Mouse (Mus musculus) cerebellum, adult 11 months (tissue): ENCODE measurements at regions not wholly inside any gene's neighbourhood (a gene's known extent, or its start where the extent isn't known, plus 50 kb on each side); places are given as distances from the start of the nearest gene placed in this dataset.

Source experiments
- DNase-seq: peaks from one replicate; pipeline ENCODE4 v3.0.0; 2022

- no peak for DNase-seq
These were observed 927.6 kb downstream of the Rab28 start for GRCm38 (mm10) chr5:40780363-40780762.

- no peak for DNase-seq
These were observed 928.1 kb downstream of the Rab28 start for GRCm38 (mm10) chr5:40779902-40780301.

GRCm38 (mm10) chr5:40775856-40776255, 932.1 kb downstream of the Rab28 start:
- DNase-seq = no peak

GRCm38 (mm10) chr5:40760224-40760623, 947.7 kb downstream of the Rab28 start:
- DNase-seq = peak; percentile 60

- DNase-seq = no peak
These were observed 957.9 kb downstream of the Rab28 start for GRCm38 (mm10) chr5:40750044-40750443.

- no peak for DNase-seq
These were observed 972.3 kb downstream of the Rab28 start for GRCm38 (mm10) chr5:40735660-40736059.

- DNase-seq = no peak
These were observed 974.0 kb downstream of the Rab28 start for GRCm38 (mm10) chr5:40733844-40734566.

- DNase-seq = no peak
These were observed 959.3 kb upstream of the Hs3st1 start for GRCm38 (mm10) chr5:40714497-40715128.

- DNase-seq = no peak
These were observed 946.4 kb upstream of the Hs3st1 start for GRCm38 (mm10) chr5:40701651-40702050.

GRCm38 (mm10) chr5:40697517-40698298, 942.4 kb upstream of the Hs3st1 start:
- no peak for DNase-seq
